In genomic region chr8:124052110-124052509, GRCm38 (mm10) we compare ENCODE assay signal across 8 mouse cellular contexts. TPM values are rescaled to one million over a fixed set of nuclear protein-coding genes. Genes with fewer than 3 reads are reported as not detected.
A peak's percentile ranks its signal among the peaks of the same experiment; 100 is the strongest.
DNase-seq lines count a peak whose midpoint lies in the region; ATAC-seq and TF ChIP-seq lines count a peak whose summit lies in the region.

No protein-coding gene starts in this region.

- ATAC-seq in embryonic facial prominence, embryonic 14.5 days (ENCODE audit: low read depth) = peak; percentile 57; the same call in 1 of the 2 replicates
- ATAC-seq in heart, embryonic 16.5 days (replicated peaks; ENCODE audit: extremely low read depth, insufficient read depth, low FRiP score) = peak; percentile 45; the same call in 1 of the 2 replicates
- ATAC-seq in liver, embryonic 12.5 days = 0 out of 2 replicates have a peak, but pooled peaks have one; percentile 15
- peak; percentile 56; the same call in 1 of the 2 replicates for ATAC-seq in neural tube, embryonic 12.5 days (ENCODE audit: low FRiP score, low read depth)

- H3K4me2 ChIP-seq in embryonic facial prominence, embryonic 14.5 days (ENCODE audit: low read depth, low read length) = no peak overlapping the region
- H3K4me2 ChIP-seq in heart, embryonic 16.5 days (ENCODE audit: low read depth, low read length) = no peak overlapping the region
- H3K4me2 ChIP-seq in liver, embryonic 12.5 days = no peak overlapping the region
- H3K4me2 ChIP-seq in neural tube, embryonic 12.5 days (replicated peaks) = no peak overlapping the region

- no peak for TF ChIP-seq POLR2A in thymus, adult 2 months (IDR thresholded peaks at IDR 0.05; ENCODE audit: control insufficient read depth, extremely low read depth, insufficient read depth, low read length, poor library complexity)

- TF ChIP-seq CTCF in E14TG2a.4 (conservative IDR thresholded peaks at IDR 0.05; ENCODE audit: low read length) = peak; percentile 100
- peak; percentile 82; the same call in 1 of the 2 replicates for TF ChIP-seq CTCF in thymus, adult 2 months (IDR thresholded peaks at IDR 0.05; ENCODE audit: borderline replicate concordance, control insufficient read depth, extremely low read depth, insufficient read depth, low read length, poor library complexity)

- peak; percentile 74 for DNase-seq in adrenal gland, postnatal 25 days
- peak; percentile 49 for DNase-seq in embryonic facial prominence, embryonic 14.5 days (ENCODE audit: low spot score)
- peak; percentile 74 for DNase-seq in kidney, postnatal 14 days
- DNase-seq in thymus, adult 2 months = peak; percentile 82

- H3K4me3 ChIP-seq in E14TG2a.4 (replicated peaks; ENCODE audit: low read length) = no peak overlapping the region
- no peak overlapping the region for H3K4me3 ChIP-seq in embryonic facial prominence, embryonic 14.5 days (ENCODE audit: low read depth, low read length)
- H3K4me3 ChIP-seq in heart, embryonic 16.5 days (ENCODE audit: low read length) = no peak overlapping the region
- no peak overlapping the region for H3K4me3 ChIP-seq in liver, embryonic 12.5 days
- H3K4me3 ChIP-seq in neural tube, embryonic 12.5 days = no peak overlapping the region
- no peak overlapping the region for H3K4me3 ChIP-seq in thymus, adult 2 months (ENCODE audit: control insufficient read depth, insufficient read depth, low read length)

- no peak overlapping the region for H3K27ac ChIP-seq in embryonic facial prominence, embryonic 14.5 days (replicated peaks; ENCODE audit: low read depth, low read length)
- no peak overlapping the region for H3K27ac ChIP-seq in heart, embryonic 16.5 days (ENCODE audit: low read length)
- no peak overlapping the region for H3K27ac ChIP-seq in liver, embryonic 12.5 days
- no peak overlapping the region for H3K27ac ChIP-seq in neural tube, embryonic 12.5 days
- no peak overlapping the region for H3K27ac ChIP-seq in thymus, adult 2 months (ENCODE audit: control insufficient read depth, insufficient read depth, low read length)

- 20% methylated on average over 3 of the region's 3 CpGs for WGBS in embryonic facial prominence, embryonic 14.5 days
- 20% methylated on average over 3 of the region's 3 CpGs for WGBS in heart, embryonic 16.5 days
- WGBS in liver, embryonic 12.5 days (ENCODE audit: insufficient replicate concordance) = 45% methylated on average over 3 of the region's 3 CpGs
- WGBS in neural tube, embryonic 12.5 days = 23% methylated on average over 3 of the region's 3 CpGs
- 31% methylated on average over 3 of the region's 3 CpGs for WGBS in thymus, adult 2 months

- no peaks in the 10 kb centered on the region for H3K4me1 ChIP-seq in E14TG2a.4 (replicated peaks; ENCODE audit: low read depth, low read length)
- no peaks in the 10 kb centered on the region for H3K4me1 ChIP-seq in embryonic facial prominence, embryonic 14.5 days (ENCODE audit: control insufficient read depth, insufficient read depth, low read length)
- no peaks in the 10 kb centered on the region for H3K4me1 ChIP-seq in heart, embryonic 16.5 days (ENCODE audit: control insufficient read depth, insufficient read depth, low read length)
- H3K4me1 ChIP-seq in liver, embryonic 12.5 days = no peaks in the 10 kb centered on the region
- H3K4me1 ChIP-seq in neural tube, embryonic 12.5 days = no peaks in the 10 kb centered on the region
- H3K4me1 ChIP-seq in thymus, adult 2 months (replicated peaks; ENCODE audit: control insufficient read depth, insufficient read depth, low read length) = peaks cover 22% of the 10 kb centered on the region

- H3K27me3 ChIP-seq in E14TG2a.4 (ENCODE audit: insufficient read depth, low read length) = no peaks in the 10 kb centered on the region
- H3K27me3 ChIP-seq in embryonic facial prominence, embryonic 14.5 days (replicated peaks; ENCODE audit: control insufficient read depth, insufficient read depth, low read length) = no peaks in the 10 kb centered on the region
- H3K27me3 ChIP-seq in heart, embryonic 16.5 days (ENCODE audit: control insufficient read depth, insufficient read depth, low read length) = no peaks in the 10 kb centered on the region; the same call in 1 of the 2 replicates
- H3K27me3 ChIP-seq in liver, embryonic 12.5 days (replicated peaks) = no peaks in the 10 kb centered on the region
- no peaks in the 10 kb centered on the region for H3K27me3 ChIP-seq in neural tube, embryonic 12.5 days (replicated peaks)
- no peaks in the 10 kb centered on the region for H3K27me3 ChIP-seq in thymus, adult 2 months (ENCODE audit: control insufficient read depth, insufficient read depth, low read length)

- H3K36me3 ChIP-seq in E14TG2a.4 (ENCODE audit: insufficient read depth, low read length) = peaks cover 59% of the 10 kb centered on the region
- peaks cover 10% of the 10 kb centered on the region; the same call in 1 of the 2 replicates for H3K36me3 ChIP-seq in embryonic facial prominence, embryonic 14.5 days (ENCODE audit: control insufficient read depth, insufficient read depth, low read length)
- peaks cover 6% of the 10 kb centered on the region for H3K36me3 ChIP-seq in heart, embryonic 16.5 days (ENCODE audit: control insufficient read depth, insufficient read depth)
- H3K36me3 ChIP-seq in liver, embryonic 12.5 days = peaks cover 31% of the 10 kb centered on the region
- H3K36me3 ChIP-seq in neural tube, embryonic 12.5 days = peaks cover 14% of the 10 kb centered on the region
- H3K36me3 ChIP-seq in thymus, adult 2 months (ENCODE audit: control insufficient read depth, insufficient read depth, low read length) = peaks cover 14% of the 10 kb centered on the region

- no peak overlapping the region for H3K9ac ChIP-seq in embryonic facial prominence, embryonic 14.5 days (ENCODE audit: low read depth, low read length)
- no peak overlapping the region for H3K9ac ChIP-seq in heart, embryonic 16.5 days (ENCODE audit: low read length)
- H3K9ac ChIP-seq in liver, embryonic 12.5 days = no peak overlapping the region
- H3K9ac ChIP-seq in neural tube, embryonic 12.5 days = no peak overlapping the region

- no peaks in the 10 kb centered on the region for H3K9me3 ChIP-seq in E14TG2a.4 (ENCODE audit: low read length)
- H3K9me3 ChIP-seq in embryonic facial prominence, embryonic 14.5 days (ENCODE audit: control insufficient read depth, low read length) = no peaks in the 10 kb centered on the region
- no peaks in the 10 kb centered on the region for H3K9me3 ChIP-seq in heart, embryonic 16.5 days (replicated peaks; ENCODE audit: control insufficient read depth, low read length)
- H3K9me3 ChIP-seq in liver, embryonic 12.5 days (replicated peaks) = no peaks in the 10 kb centered on the region
- H3K9me3 ChIP-seq in neural tube, embryonic 12.5 days = no peaks in the 10 kb centered on the region

RNA-seq across cellular contexts. Expression of gene Urb2, which starts 30.8 kb away (rescaled TPM):
- total RNA-seq in adrenal gland, postnatal 25 days (2021) = 11.3 and 11.5 TPM in 2 replicates
- polyA plus RNA-seq in embryonic facial prominence, embryonic 14.5 days (2014; fragmentation: Nextera tagmentation; extraction: Ambion mirVana) = 5.6 and 5.8 TPM in 2 replicates
- polyA plus RNA-seq in heart, embryonic 16.5 days (2015; fragmentation: Nextera tagmentation; extraction: Ambion mirVana) = 3.0 and 3.3 TPM in 2 replicates
- polyA plus RNA-seq in liver, embryonic 12.5 days (2016; fragmentation: Nextera tagmentation; extraction: Ambion mirVana) = 5.9 and 7.2 TPM in 2 replicates
- polyA plus RNA-seq in neural tube, embryonic 12.5 days (2016; fragmentation: Nextera tagmentation; extraction: Ambion mirVana) = 5.0 and 5.5 TPM in 2 replicates
- polyA plus RNA-seq in thymus, adult 2 months (2012; rRNA removed) = 16.2 and 20.0 TPM in 2 replicates

RNA-seq across cellular contexts. Expression of gene Taf5l, which starts 30.9 kb away (rescaled TPM):
- 19.7 and 19.8 TPM in 2 replicates for total RNA-seq in adrenal gland, postnatal 25 days (2021)
- 36.1 and 42.2 TPM in 2 replicates for polyA plus RNA-seq in embryonic facial prominence, embryonic 14.5 days (2014; fragmentation: Nextera tagmentation; extraction: Ambion mirVana)
- polyA plus RNA-seq in heart, embryonic 16.5 days (2015; fragmentation: Nextera tagmentation; extraction: Ambion mirVana) = 25.4 and 27.9 TPM in 2 replicates
- polyA plus RNA-seq in liver, embryonic 12.5 days (2016; fragmentation: Nextera tagmentation; extraction: Ambion mirVana) = 47.2 and 48.0 TPM in 2 replicates
- 34.6 and 35.1 TPM in 2 replicates for polyA plus RNA-seq in neural tube, embryonic 12.5 days (2016; fragmentation: Nextera tagmentation; extraction: Ambion mirVana)
- 96.5 and 106 TPM in 2 replicates for polyA plus RNA-seq in thymus, adult 2 months (2012; rRNA removed)
